Mouse (Mus musculus) liver, embryonic 14.5 days (tissue): Measurements from ENCODE around the gene Mex3a. TPM values are rescaled to one million over a fixed set of nuclear protein-coding genes. Genes with fewer than 3 reads are reported as not detected.
"Not testable (repeated sequence)": the region's sequence is repeated elsewhere in the genome, so short reads cannot be mapped to it uniquely, and the experiment has no call there.

ENCODE experiments used
- ATAC-seq: fragments of 200-750 bp; cut with Nextera tagmentation; 2 replicates; pipeline ENCODE4 v1.8.0; 2017; ENCODE audit warnings: moderate number of reproducible peaks, mild to moderate bottlenecking, moderate library complexity; ENCODE audit not compliant: insufficient read depth
- DNase-seq, 3 experiments: peaks; one replicate each; pipeline ENCODE4 v3.0.0-alpha.2; 2012 to 2013; ENCODE audit warnings: low read depth in 3 of 3, low spot score in 3 of 3
- H3K27ac ChIP-seq: fragments of 300-500 bp; sonication (generic); 2 replicates; pipeline ENCODE4 v1.5.1; 2014; ENCODE audit warnings: moderate library complexity, mild to moderate bottlenecking, control low read depth, inconsistent platforms
- H3K27me3 ChIP-seq: fragments of 300-500 bp; sonication (generic); 2 replicates; pipeline ENCODE4 v1.6.1; 2014; ENCODE audit warnings: mild to moderate bottlenecking, low read length, moderate library complexity; ENCODE audit not compliant: control insufficient read depth, insufficient read depth
- H3K36me3 ChIP-seq: fragments of 300-500 bp; sonication (generic); replicated peaks from 2 replicates; pipeline ENCODE4 v1.6.1; 2014; ENCODE audit warnings: low read depth; ENCODE audit not compliant: control insufficient read depth, insufficient read depth
- H3K4me1 ChIP-seq, 2 experiments: fragments of 200-500 bp in 1 of 2; fragments of 300-500 bp in 1 of 2; sonication (generic) in 1 of 2; replicated peaks; 2 replicates each; pipeline ENCODE4 v1.6.1; 2012 to 2014; ENCODE audit warnings: antibody characterized with exemption in 1 of 2, inconsistent platforms in 1 of 2, low read length in 1 of 2; ENCODE audit not compliant: control insufficient read depth in 2 of 2, insufficient read depth in 2 of 2
- H3K4me2 ChIP-seq: fragments of 300-500 bp; sonication (generic); 2 replicates; pipeline ENCODE4 v1.6.1; 2014; ENCODE audit warnings: low read depth, mild to moderate bottlenecking, control low read depth, moderate library complexity
- H3K4me3 ChIP-seq, 2 experiments: fragments of 200-500 bp in 1 of 2; fragments of 300-500 bp in 1 of 2; sonication (generic) in 1 of 2; 2 replicates each; pipeline ENCODE4 v1.5.1; 2012 to 2014; ENCODE audit warnings: low read depth in 2 of 2, low read length in 2 of 2, mild to moderate bottlenecking in 2 of 2, control low read depth in 1 of 2, inconsistent platforms in 1 of 2, moderate library complexity in 1 of 2; ENCODE audit not compliant: insufficient read depth in 1 of 2
- H3K9ac ChIP-seq: fragments of 300-500 bp; sonication (generic); replicated peaks from 2 replicates; pipeline ENCODE4 v1.6.1; 2014; ENCODE audit warnings: mild to moderate bottlenecking, control low read depth, moderate library complexity
- H3K9me3 ChIP-seq: fragments of 300-500 bp; sonication (generic); 2 replicates; pipeline ENCODE4 v1.6.1; 2016; ENCODE audit warnings: low read length, mixed read lengths; ENCODE audit not compliant: control insufficient read depth
- CTCF ChIP-seq: IDR thresholded peaks from 2 replicates; pipeline ENCODE4 v1.5.1; 2016; ENCODE audit warnings: antibody characterized with exemption, low read depth, control low read depth
- EP300 ChIP-seq: IDR thresholded peaks from 2 replicates; pipeline ENCODE4 v1.6.1; 2016; ENCODE audit warnings: antibody characterized with exemption, low read depth
- WGBS: fragments of 180-500 bp; shearing (Covaris S2); extraction: QIAGEN DNeasy Blood & Tissue Kit; methylation state at CpG from one replicate; pipeline ENCODE4 v1.1.7; 2014; ENCODE audit not compliant: insufficient replicate concordance; 5-methylcytosine and 5-hydroxymethylcytosine counted together
- polyA plus RNA-seq, 2 experiments: library from polyadenylated mRNA; depleted of rRNA in 1 of 2; stranded (reverse) in 1 of 2; unstranded in 1 of 2; fragments of >200 nt; fragmentation: Nextera tagmentation in 1 of 2; extraction: Ambion mirVana in 1 of 2; gene quantifications; 2 replicates each; pipeline versions ENCODE4 v1.2.1 to v1.2.3; 2012 to 2014

The Mex3a gene
- polyA plus RNA-seq, 2 experiments: 0.74 to 1.1 TPM

DNA sequence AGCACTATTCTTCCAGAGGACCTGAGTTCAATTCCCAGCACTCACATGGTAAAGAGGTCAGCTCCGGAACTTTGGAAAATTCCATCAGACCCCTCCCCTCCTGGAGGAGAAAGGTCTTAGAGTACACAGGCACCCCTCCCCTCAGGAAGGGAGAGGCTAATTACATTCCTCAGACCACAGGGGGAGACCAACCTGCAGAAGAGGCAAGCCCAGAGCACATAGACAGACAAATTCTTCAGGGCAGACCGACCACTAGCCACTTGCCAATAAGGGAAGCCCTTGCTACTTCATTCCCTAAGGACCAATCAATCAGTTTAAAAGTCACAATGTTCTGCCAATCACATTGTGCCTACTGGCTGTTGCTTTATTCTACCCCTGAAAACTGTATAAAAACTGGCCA lies 40.6 kb downstream of the Mex3a start:
- H3K9me3 ChIP-seq: no peaks in the 10 kb centered on the region
- H3K4me2 ChIP-seq: no peak overlapping the region
- WGBS: 74% methylated on average over 2 of the region's 2 CpGs
- no peak overlapping the region for H3K27ac ChIP-seq
- peaks cover 0 to 4% of the 10 kb centered on the region in 2 experiments; a peak in 1 of 4 replicates for H3K4me1 ChIP-seq
- peaks cover 7% of the 10 kb centered on the region for H3K36me3 ChIP-seq
- ATAC-seq: no peak
- H3K27me3 ChIP-seq: no peaks in the 10 kb centered on the region
- DNase-seq: no peak
- H3K9ac ChIP-seq: no peak overlapping the region
- no peak overlapping the region for H3K4me3 ChIP-seq
- no peak for TF ChIP-seq EP300
- TF ChIP-seq CTCF: no peak

GRCm38 (mm10) chr3:88573810-88574209 lies 41.6 kb downstream of the Mex3a start:
- no peak for DNase-seq
- H3K9me3 ChIP-seq: no peaks in the 10 kb centered on the region
- no peaks in the 10 kb centered on the region for H3K27me3 ChIP-seq
- no peak overlapping the region for H3K4me2 ChIP-seq
- no peak for ATAC-seq
- no peak overlapping the region for H3K9ac ChIP-seq
- H3K4me3 ChIP-seq: no peak overlapping the region
- TF ChIP-seq CTCF (no peak), EP300 (no peak)
- H3K27ac ChIP-seq: no peak overlapping the region
- H3K4me1 ChIP-seq: peaks cover 3 to 7% of the 10 kb centered on the region in 2 experiments; a peak in 3 of 4 replicates
- 62% methylated on average over 2 of the region's 2 CpGs for WGBS
- no peaks in the 10 kb centered on the region for H3K36me3 ChIP-seq

- DNase-seq (no peak), ATAC-seq (no peak)
- WGBS: 71% methylated on average over 3 of the region's 3 CpGs
- Histone ChIP-seq H3K4me3 (no peak within 1 kb of the TSS), H3K36me3 (no peaks in the 10 kb centered on the region), H3K4me2 (no peak within 1 kb of the TSS), H3K4me1 (peaks cover 8 to 10% of the 10 kb centered on the region in 2 experiments; a peak in 3 of 4 replicates), H3K9ac (no peak within 1 kb of the TSS), H3K27me3 (no peaks in the 10 kb centered on the region), H3K9me3 (no peaks in the 10 kb centered on the region), H3K27ac (no peak within 1 kb of the TSS)
- TF ChIP-seq CTCF: no peak
- TF ChIP-seq EP300: no peak
Measured at GRCm38 (mm10) chr3:88575540-88575939, 43.3 kb downstream of the Mex3a start, which contains the start of gene Ssr2. TSS of gene Ssr2 (plus strand) at chr3:88575876.

DNA sequence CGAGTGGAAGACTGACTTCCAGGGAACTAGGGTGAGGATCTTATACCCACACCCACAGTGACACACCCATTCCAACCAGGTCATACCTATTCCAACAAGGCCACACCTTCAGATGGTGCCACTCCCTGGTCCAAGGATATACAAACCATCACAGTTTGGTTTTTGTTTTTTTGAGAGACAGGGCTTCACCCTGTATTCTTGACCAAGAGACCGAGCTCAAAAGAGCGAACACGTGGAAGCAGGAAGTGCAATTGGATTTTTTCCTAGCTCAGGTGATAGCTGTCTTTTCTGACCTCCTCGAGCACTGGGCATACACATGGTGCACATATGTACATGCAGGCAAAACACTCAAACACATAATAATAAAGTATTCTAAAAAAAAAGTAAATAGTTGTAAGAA lies 45.7 kb downstream of the Mex3a start:
- 73% methylated on average over 5 of the region's 5 CpGs for WGBS
- not testable (repeated sequence) for ATAC-seq

GRCm38 (mm10) chr3:88578498-88579424 lies 46.6 kb downstream of the Mex3a start:
- Histone ChIP-seq H3K4me3 (peak overlapping the region; percentile 90 to 97; a peak in 3 of 4 replicates), H3K36me3 (peaks cover 11% of the 10 kb centered on the region), H3K9ac (peak overlapping the region; percentile 95; the same call in 1 of the 2 replicates), H3K9me3 (no peaks in the 10 kb centered on the region), H3K4me2 (peak overlapping the region; percentile 86), H3K27me3 (no peaks in the 10 kb centered on the region), H3K27ac (no peak overlapping the region), H3K4me1 (peaks cover 8 to 13% of the 10 kb centered on the region in 2 experiments; a peak in 3 of 4 replicates)
- WGBS: 35% methylated on average over 8 of the region's 8 CpGs
- no peak for DNase-seq
- ATAC-seq: peak; percentile 9; the same call in 1 of the 2 replicates
- no peak for TF ChIP-seq CTCF
- no peak for TF ChIP-seq EP300

More for the DNA sequence above, 45.7 kb downstream of the Mex3a start:
- not testable (repeated sequence) for H3K9ac ChIP-seq, H3K36me3 ChIP-seq, H3K4me2 ChIP-seq, H3K27ac ChIP-seq, DNase-seq, H3K4me3 ChIP-seq, H3K9me3 ChIP-seq, H3K27me3 ChIP-seq
- peaks cover 8 to 13% of the 10 kb centered on the region in 2 experiments; a peak in 3 of 4 replicates for H3K4me1 ChIP-seq
